Mouse (Mus musculus) testis, postnatal 14 days (tissue): Measurements from ENCODE around the gene Ttc16.
A peak's percentile ranks its signal among the peaks of the same experiment; 100 is the strongest.

ENCODE experiments used
- DNase-seq: peaks from one replicate; pipeline ENCODE4 v3.0.0; 2021; ENCODE audit warnings: low spot score

Gene Ttc16

DNA sequence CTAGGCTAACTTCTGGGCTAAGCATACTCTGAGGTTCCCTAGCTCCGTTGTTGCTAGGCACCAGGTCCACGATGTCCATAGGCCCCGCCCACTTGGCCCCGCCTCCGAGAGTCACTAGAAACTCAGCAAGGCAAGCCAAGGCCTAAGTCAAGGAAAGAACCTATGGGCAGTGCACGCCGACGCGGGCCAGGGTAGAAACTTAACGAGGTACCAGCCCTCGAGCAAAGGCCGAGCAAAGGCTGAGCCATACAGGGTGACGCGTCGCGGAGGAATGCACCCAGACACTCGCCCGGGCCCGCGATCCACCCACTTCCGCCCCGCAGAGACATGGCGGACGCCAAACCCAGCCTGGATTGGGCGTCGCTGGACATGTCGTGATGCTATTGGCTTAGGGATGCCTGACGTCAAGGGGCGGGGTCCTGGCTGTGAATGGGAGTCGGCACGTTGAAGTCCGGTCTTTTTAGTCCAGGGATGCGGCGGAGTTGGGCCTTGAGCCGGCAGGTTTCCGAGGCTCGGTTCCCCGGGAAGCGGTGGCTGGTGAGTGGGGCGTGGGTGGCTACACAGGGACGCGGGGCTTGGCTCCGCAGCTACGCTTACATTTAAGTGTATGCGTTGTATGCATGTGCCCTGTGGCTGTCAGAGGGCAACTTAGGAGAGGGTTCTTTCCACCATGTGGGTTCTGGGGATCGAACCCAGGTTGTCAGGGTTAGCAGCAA lies at the start of gene Ttc16, which contains the start of gene Ptrh1:
Gene Ttc16 (minus strand): TSS at position 275 of the 716 bp plus-strand sequence.
Gene Ptrh1 (plus strand): TSS at position 428 of the 716 bp plus-strand sequence.
- peak; percentile 97 for DNase-seq

DNA sequence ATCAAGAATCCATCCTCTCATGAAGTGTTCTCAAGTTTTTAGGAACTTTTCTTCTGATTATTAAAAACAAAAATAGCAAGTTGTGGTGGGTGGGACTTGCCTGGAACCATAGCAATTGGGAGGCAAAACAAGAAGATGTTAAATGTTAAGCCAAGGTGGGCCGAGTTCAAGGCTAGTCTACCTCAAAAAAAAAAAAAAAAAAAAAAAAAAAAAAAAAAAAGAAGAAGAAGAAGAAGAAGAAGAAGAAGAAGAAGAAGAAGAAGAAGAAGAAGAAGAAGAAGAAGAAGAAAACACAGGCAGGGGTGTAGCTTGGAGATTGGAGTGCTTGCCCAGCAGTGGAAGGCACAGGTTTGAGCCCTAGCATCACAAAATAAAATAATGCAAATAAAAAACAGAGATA lies 49.3 kb upstream of the Ttc16 start:
- DNase-seq, result no peak

DNA sequence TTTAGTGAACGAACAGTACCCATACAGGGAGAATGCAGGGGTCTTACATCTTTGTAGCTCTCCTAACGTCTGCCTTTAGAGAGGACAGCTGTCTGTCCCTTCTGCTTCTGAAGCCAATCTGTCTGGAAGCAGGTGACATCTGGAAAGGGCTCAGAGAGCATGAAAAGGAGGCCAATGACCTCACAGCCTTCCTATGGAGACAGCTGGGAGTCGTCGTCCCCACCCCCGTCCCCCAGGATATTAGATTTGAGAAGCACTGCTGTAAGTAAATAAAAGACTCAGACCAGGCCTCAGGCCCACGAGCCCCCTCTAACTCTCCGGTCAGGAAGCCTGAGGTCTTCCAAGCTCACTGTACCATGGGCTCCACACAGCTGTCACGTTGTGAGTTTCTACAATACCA lies 48.7 kb upstream of the Ttc16 start:
- DNase-seq, result no peak

DNA sequence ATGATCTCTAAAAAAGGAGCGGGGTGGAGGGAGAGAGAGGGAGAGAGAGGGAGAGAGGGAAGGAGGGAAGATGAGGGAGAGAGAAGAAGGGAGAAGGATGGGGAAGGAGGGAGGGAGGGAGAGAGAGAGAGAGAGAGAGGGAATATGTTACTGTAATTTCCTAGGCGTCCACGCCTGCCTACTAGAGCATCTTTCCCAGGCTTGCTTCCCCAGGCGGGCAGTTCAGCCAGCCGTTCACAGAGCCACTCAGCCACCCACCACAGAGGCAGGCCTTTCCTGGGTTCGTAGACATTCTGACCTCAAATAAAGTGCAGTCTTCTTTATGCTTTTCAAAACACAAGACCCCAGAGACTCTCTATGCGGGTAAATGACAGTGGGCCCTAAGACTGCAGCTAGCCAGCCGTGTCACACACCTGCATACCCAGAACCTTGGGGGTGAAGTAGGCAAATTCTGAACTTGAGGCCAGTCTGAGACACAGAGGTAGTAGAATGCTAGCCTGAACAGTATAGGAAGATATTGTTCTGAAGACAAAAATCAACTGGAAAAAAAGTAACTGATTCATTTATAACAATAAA lies 48.2 kb upstream of the Ttc16 start:
- DNase-seq, result no peak

DNA sequence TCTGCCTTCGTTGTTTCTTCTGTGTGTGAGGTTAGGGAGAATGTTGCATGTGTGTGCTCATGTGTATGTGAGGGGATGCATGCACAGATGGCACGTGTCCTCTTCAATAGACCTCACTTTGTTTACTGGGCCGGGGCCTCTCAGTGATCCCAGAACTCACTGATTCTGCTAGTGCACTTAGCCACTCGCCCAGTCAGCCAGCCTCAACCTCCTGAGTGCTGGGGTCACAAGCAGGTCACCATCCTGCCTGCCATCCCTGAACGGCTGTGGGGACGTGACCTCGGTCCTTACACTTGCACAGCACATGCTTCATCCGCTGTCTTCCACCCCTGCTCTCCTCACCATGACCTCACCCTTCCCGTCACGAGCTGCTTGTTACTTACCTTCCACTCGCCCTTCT lies 47.7 kb upstream of the Ttc16 start:
- no peak for DNase-seq

DNA sequence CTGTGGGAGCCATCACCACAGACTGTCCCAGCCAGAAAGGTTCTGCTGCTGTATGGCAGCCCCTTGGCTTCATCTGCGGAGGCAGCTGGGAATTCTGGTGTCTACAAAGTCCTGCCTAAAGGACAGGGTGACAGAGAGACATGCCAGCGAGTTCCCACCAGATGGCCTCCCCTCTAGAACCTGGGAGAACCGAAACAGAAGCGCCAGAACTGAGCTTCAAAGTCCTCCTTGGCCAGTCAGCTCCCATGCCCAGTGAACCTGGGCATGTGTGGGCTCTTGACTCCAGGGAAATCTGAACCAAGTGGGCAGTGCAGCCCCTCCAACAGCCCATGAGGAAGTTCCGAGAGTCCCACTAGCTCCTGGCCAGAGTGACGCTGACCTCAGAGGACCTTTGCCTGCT lies 47.2 kb upstream of the Ttc16 start:
- DNase-seq, result no peak

DNA sequence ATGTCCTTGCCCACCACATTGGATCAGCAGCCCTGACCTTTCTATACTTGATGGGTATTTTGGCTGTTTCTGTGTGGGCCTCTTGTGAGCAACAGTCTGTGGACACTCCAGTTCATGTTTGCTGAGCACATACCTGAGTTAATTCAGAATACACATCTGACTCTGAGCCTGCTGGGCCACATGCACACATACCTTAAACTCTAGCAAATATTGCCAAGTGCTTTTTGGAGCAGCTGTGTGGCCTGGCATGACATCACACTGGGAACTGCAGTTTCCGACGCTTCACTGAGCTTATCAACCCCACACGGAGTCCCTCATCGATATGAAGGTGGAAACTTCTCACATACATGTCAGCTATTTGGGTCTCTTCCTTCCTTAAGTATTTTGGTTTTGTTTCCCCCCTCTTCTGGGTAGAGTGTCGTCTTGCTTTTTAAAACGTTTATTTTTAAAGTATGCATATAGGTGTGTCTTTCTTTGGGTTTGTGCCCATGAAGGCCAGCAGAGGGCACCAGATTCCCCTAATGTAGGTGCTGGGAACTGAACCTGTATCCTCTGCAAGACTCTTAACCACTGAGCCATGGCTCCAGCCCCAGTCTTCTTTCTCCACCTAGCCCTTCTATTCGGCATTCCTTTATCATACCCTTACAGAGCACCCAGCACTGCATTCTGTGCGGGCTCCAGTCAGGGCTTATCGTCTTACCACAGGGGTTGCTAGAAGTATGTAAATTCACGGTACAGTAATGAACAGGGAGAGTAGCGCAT lies 45.8 kb upstream of the Ttc16 start:
- DNase-seq, result no peak

DNA sequence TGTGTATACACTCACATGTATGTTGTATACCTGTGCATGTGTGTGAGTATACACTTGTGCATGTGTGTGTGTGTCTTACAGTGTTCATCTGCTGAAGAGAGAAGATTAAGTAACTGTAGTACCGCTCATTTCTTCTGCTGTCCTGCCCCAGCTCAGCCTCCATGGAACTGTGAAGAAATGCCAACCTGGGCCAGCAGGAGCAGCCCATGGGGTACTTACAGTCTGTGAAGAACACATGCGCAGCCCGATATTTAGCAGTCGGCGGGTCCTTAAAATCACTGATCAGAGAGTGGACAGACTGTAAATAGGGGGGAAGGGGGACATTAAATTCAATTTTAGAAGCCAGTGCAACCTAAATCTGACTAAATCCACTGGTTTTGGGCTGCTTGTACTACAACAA lies 42.8 kb upstream of the Ttc16 start:
- DNase-seq, result no peak

DNA sequence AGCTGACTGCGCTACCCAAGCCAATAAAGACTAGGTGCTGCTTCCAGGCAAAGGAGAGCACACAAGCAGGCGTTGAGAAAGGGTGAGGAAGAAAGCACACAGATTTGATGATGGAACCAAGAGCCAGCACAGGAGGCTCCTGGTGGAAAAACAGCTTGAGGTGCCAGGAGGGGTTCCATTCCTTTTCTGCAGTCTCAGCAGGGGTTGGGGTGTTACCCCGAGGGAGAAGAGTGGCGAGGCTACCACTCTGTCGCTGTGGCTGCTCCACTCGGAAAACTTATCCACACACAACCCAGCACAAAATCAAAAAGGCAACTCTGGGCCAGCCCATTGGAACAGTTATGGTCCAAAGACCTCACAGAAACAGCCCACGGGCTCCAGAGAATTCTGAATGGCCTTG lies 42.2 kb upstream of the Ttc16 start:
- no peak for DNase-seq

DNA sequence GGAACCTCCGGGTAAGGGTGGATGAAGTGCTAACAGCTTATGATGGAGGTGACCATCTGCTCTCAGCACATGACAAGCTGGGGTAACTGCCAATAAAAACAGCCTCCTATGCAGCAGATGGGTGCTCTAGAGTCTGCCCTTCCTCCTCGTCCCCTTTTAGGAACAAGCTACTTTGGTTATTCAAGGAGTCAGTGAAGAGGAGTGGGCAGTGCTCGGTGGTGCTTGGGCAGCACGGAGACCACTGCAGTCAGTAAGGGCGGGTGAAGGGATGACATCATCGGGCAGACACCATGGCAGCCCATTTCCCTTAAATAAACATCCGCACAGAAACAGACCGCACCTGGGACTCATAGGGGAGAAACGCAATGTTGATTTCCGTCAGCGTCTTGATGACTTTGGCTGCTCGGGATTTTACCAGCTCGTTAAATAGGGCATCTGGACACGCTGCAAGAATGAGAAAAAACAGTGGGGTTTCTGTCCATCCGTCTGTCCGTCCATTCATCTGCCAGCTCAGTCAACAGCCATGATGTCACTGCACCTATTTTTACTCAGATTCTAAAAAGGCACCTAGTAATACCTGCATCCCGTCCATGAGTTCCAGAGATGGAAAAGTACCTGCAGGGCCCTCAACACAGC lies 41.6 kb upstream of the Ttc16 start:
- no peak for DNase-seq

DNA sequence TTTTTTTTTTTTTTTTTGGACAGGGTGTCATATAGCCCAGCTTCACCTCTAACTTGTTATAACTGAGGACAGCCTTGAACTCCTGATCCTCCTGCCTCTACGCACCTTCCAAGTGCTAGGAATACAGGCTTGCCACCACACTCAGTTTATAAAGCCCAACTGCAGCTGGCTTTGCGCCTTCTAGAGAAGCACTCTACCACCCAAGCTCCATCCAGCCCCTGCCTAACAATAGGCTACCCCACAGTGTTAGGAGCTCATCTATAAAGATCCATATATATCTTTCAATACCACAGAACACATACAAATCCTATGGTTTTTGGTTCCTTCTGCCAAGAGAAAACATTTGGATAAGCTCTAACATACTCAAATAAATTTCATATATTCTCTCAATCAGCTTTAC lies 41.1 kb upstream of the Ttc16 start:
- DNase-seq, result no peak

DNA sequence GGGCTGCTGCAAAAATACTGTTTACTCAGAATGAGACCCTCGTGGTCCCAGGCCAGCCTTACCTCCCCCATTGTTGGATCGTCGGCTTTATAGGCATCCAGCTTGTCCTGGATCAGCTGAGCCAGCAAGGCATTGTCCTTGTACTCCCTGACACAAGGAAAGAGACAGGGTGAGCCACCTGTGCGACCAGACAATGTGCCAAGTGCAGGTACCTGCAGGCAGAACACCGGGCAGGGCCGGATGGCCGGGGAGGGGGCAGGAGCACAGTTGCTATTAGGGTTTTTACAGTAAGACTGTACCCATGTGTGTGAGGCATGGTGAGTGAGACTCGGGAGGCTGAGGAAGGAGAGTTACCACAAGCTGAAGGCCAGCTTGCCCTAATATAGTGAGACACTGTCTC lies 36.5 kb upstream of the Ttc16 start:
- DNase-seq, result no peak

DNA sequence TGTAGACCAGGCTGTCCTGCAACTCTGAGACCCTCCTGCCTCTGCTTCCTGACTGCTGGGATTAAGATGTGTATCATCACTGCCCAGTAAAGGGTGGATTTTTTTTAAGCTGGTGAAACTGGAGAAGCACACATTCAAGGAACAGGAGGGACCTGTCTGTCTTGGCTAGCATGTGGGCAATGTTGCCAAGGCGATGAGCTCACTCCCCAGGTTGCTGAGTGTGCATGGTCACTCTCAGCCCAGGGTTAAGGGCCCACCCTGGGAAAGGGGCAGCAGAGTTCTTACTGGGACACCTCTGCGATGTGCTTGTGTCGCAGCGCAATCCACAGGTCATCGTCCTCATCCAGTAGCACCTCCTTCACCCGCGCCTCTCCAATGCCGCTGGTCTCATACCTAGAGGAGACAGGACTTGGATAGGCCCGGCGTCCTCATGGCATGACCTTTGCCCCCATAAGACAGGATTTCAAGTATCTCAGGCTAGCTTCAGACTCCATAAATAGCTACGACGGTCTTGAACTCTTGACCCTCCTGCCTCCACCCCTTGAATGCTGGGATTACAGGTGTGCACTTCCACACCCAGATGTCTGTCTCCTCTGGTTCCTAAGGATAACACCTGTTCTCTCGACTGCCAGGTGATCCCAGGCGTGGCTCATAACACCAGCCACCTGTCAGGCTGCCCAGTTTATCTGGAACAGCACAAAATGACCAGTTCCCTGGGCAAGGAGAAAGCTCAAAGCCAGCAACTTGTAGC lies 33.6 kb upstream of the Ttc16 start:
- no peak for DNase-seq

DNA sequence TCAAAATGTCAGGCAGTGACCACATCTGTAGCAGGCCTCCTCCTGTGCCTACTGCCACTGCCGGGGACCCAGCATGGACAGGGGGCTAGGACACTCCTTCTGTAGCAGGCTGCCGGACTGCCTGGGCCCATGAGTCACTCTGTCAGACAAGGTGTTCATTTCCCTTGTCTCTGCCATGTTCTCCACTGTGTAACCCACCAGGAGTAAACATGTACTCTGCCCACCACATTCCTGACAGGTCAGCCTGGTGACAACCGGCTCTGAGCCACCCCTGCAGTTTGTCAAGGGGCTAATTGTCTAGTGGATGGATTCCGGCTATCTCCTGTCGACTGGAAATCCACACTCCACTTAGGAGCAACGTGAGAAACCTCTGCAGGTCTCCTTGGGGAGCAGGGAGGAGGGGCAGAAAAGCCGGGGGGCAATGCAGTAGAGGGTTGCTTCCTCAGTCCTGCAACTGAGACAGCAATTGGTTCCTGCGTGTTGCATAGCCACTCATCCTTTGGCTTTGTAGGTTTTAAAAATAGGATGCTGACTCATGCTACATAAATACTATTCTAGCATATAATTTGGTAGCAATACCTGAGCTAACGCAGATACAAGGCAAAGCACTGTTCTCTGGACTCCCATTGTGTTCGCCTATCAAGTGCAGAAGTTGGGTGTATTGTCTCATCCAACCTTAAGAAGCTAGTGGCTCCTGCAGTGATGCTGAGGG lies 23.0 kb upstream of the Ttc16 start:
- DNase-seq, result no peak

DNA sequence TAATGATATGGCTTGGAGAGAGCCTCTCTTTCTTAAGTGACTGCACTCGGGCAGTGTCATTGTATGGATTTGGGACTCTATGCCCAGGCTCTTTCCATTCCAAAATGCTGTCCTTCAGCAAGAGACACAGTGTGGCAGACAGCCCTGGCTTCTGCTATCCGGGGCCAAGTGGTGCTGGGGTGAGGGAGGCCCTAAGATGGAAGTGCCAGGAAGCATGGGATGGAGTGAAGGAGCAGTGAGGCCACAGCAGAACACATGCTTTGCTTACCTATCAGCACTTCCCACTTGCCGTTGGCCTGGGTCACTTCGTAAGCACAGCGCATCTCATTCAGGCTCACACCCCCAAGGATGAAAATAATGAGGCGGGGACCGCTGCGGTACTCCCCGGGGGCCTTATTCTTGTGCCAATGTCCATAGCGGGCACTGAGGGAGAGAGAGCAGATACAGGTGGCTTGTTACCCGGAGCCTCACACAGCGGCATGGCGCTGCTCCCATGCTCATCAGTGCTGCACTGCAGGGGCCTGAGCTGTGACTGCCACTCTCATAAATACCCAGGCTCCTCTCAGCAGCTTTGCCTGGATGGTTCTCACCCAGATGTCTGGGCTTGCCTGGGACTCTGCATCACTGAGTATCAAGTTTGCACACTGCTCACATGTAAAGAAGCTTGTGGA lies 20.4 kb upstream of the Ttc16 start:
- no peak for DNase-seq

DNA sequence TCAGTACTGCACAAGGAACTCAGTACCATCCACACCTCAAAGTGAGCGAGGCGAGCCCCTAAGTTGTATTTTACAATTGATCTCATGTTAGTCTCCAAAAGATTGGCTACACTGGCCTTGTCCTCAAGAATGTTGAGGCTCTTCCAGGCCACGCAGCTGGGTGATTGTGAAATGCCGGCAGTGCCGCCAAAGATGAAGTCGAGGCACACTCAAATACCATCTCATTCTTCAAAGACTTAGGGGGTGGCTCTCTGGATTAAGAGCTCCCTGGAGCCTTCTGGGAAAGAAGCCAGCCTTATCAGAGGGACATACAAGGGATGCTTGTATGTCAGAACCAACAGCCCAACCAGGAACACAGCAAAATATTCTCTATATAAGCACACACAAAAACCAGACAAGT lies 15.9 kb upstream of the Ttc16 start:
- peak; percentile 43 for DNase-seq

DNA sequence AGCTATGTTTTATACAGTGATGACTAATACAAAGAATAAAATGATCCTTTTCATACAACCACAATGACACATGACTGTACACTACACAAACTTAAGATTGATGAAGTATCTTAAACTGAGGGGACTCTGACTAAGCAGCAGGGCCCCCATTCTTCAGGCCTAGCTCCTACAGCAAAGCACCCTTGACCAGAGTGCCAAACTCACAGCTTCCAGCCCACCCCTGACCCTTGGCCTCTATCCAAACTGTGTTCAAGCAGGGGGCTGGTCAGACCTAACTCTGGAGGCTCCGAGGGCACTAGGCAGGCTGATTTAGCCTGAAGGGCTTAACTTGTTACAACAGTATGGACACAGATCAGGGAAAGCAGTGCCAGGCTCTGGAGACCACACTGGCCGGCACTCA lies 13.1 kb upstream of the Ttc16 start:
- no peak for DNase-seq

DNA sequence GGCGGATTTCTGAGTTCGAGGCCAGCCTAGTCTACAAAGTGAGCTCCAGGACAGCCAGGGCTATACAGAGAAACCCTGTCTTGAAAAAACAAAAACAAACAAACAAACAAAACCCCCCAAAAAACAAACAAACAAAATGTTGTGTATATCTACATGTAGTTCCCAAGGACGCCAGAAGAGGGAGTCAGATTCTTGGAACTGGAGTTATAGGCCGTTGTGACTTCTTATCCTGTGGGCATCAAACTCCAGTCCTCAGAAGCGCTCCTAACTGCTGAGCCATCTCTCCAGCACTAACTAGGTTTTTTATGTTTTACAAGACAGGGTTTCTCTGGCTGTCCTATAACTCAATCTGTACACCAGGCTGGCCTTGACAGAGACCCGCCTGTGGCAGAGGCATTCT lies 11.7 kb upstream of the Ttc16 start:
- DNase-seq, result no peak

DNA sequence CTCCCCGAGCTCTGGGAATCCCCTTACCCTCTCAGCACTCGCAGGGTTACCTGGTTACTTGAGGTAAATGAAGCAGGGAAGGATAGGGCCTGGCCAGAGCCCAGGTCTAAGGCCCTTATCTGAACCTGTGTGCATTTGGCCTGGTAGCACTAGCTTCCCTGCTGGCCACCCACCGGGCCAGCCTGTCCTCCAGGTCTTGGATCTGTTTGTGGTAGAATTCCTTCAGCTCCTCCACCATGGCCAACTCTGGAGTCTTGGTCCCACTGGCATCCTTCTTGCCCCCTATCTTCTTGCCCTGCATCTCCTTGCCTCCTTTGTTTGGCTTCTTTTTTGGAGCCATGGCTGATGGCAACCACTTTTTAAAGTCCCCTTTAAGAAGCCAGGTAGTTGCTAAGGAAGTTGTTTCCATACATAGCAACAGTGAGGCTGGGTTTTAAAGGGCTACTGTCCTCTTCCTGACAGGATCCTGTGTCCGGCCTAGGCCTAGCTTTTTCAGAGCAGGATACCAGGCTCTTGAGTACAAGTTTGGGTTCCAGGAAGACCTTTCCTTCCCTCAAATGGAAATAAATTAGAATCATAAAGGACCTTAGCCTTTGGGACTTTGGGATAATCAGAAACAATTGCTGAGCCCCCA lies 8.7 kb upstream of the Ttc16 start, which contains the start of gene Cfap157:
Gene Cfap157 (minus strand): TSS at position 381 of the 634 bp plus-strand sequence.
- no peak for DNase-seq

DNA sequence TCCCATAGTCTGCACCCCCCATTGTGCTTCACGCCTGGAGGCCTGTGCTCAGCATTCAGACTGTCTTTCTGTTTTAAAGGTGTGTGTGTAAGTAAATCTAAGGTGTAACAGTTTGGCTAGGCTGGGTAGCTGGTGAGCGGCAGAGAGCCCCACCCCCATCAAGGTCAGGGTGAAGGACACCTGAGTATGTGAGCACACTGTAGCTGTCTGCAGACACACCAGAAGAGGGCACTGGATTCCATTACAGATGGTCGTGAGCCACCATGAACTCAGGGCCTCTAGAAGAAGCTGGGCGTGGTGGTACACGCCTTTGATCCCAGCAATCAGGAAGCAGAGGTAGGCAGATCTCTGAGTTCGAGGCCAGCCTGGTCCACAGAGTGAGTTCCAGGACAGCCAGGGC lies 6.3 kb upstream of the Ttc16 start:
- DNase-seq, result no peak
